Mouse (Mus musculus): Measurements from ENCODE around the gene Arl8a.

DNA sequence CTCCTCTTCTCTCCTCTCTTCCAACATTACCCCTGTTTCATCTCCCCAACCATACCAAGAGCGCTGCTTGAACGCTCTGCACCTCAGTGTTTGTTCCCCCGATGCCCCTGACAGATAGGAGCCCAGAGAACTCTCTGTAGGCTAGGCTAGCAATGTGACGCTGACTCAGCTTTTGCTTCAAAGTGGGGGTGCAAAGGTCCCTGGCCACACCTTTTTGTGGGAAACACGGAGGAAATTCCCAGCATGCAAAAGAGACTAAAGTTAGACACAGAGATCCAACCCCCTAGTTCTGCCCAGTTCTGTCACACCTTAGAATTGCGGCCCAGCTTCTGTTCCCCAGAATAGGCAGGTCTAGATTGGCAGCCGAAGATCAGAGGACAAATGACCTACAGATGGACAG lies 32.2 kb downstream of the Arl8a start:
- no peak for TF ChIP-seq POLR2A (IDR thresholded peaks at IDR 0.05; ENCODE audit: borderline replicate concordance, extremely low read depth, low read depth, low read length)
- no peak for TF ChIP-seq CTCF (IDR thresholded peaks at IDR 0.05; ENCODE audit: insufficient read depth, low read length)

Measured in lung, adult 2 months (tissue).